Mouse (Mus musculus) lung, postnatal 0 days (tissue): ENCODE data around the gene Hist1h2bb. TPM values are rescaled to one million over a fixed set of nuclear protein-coding genes. Genes with fewer than 3 reads are reported as not detected.

ENCODE experiments used
- ATAC-seq: fragments of 200-750 bp; cut with Nextera tagmentation; 2 replicates; pipeline ENCODE4 v1.8.0; 2017; ENCODE audit warnings: moderate library complexity
- DNase-seq: peaks from one replicate; pipeline ENCODE4 v3.0.0-alpha.2; 2016; ENCODE audit warnings: low spot score
- H3K27ac ChIP-seq: fragments of 300-500 bp; sonication (generic); 2 replicates; pipeline ENCODE4 v1.5.1; 2014; ENCODE audit warnings: antibody characterized with exemption, mild to moderate bottlenecking, low read length, mixed read lengths
- H3K27me3 ChIP-seq: fragments of 300-500 bp; sonication (generic); replicated peaks from 2 replicates; pipeline ENCODE4 v1.6.1; 2014; ENCODE audit warnings: low read length, mixed read lengths; ENCODE audit not compliant: insufficient read depth
- H3K36me3 ChIP-seq: fragments of 300-500 bp; sonication (generic); 2 replicates; pipeline ENCODE4 v1.6.1; 2014; ENCODE audit warnings: low read length, mixed read lengths; ENCODE audit not compliant: insufficient read depth
- H3K4me1 ChIP-seq: fragments of 300-500 bp; sonication (generic); 2 replicates; pipeline ENCODE4 v1.6.1; 2014; ENCODE audit warnings: antibody characterized with exemption, low read depth, low read length, mixed read lengths; ENCODE audit not compliant: insufficient read depth
- H3K4me2 ChIP-seq: fragments of 300-500 bp; sonication (generic); replicated peaks from 2 replicates; pipeline ENCODE4 v1.6.1; 2014; ENCODE audit warnings: low read depth, mild to moderate bottlenecking, low read length, moderate library complexity, mixed read lengths
- H3K4me3 ChIP-seq: fragments of 300-500 bp; sonication (generic); 2 replicates; pipeline ENCODE4 v1.5.1; 2014; ENCODE audit warnings: low read depth, low read length
- H3K9ac ChIP-seq: fragments of 300-500 bp; sonication (generic); replicated peaks from 2 replicates; pipeline ENCODE4 v1.6.1; 2014; ENCODE audit warnings: low read depth, mild to moderate bottlenecking
- H3K9me3 ChIP-seq: fragments of 300-500 bp; sonication (generic); 2 replicates; pipeline ENCODE4 v1.6.1; 2016; ENCODE audit warnings: low read length, mixed read lengths
- CTCF ChIP-seq: IDR thresholded peaks from 2 replicates; pipeline ENCODE4 v1.5.1; 2016; ENCODE audit warnings: antibody characterized with exemption, mild to moderate bottlenecking
- EP300 ChIP-seq: IDR thresholded peaks from 2 replicates; pipeline ENCODE4 v1.6.1; 2016; ENCODE audit warnings: antibody characterized with exemption, mild to moderate bottlenecking, control low read depth
- WGBS: fragments of 180-500 bp; shearing (Covaris S2); extraction: QIAGEN DNeasy Blood & Tissue Kit; methylation state at CpG from one replicate; pipeline ENCODE4 v1.1.7; 2014; 5-methylcytosine and 5-hydroxymethylcytosine counted together
- polyA plus RNA-seq: library from polyadenylated mRNA; unstranded; fragments of >200 nt; fragmentation: Nextera tagmentation; extraction: Ambion mirVana; gene quantifications from 2 replicates; pipeline ENCODE4 v1.2.1, GENCODE M21; 2015

The Hist1h2bb gene
- polyA plus RNA-seq, 1 experiment from 2014 or later: 0.99 TPM

DNA sequence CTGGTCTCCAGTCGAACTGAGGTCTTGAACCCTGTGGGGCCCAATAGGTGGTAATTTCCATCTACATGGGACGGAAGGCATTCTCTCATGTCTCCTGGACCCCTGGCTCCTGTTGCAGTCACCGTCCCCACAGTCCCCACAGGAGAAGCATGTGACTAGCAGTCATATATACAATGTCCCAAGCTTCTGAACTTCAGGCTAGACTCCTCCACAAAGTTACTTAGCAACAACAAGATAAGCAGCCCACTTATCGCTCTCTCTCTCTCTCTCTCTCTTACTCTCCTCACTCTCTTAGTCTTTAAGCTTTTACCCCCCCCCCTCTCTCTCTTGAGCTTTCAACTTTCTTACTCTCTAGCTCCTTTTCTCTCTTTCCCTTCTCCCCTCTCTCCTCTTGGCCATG is 22.3 kb upstream of the Hist1h2bb start:
- no peak overlapping the region for H3K9ac ChIP-seq
- H3K4me2 ChIP-seq: no peak overlapping the region
- no peak overlapping the region for H3K4me3 ChIP-seq
- TF ChIP-seq CTCF: no peak
- no peak for TF ChIP-seq EP300
- no peaks in the 10 kb centered on the region for H3K9me3 ChIP-seq
- no peaks in the 10 kb centered on the region for H3K27me3 ChIP-seq
- H3K36me3 ChIP-seq: no peaks in the 10 kb centered on the region
- 54% methylated on average over 4 of the region's 4 CpGs for WGBS
- DNase-seq (no peak), ATAC-seq (peak; percentile 52)
- no peak overlapping the region for H3K27ac ChIP-seq
- H3K4me1 ChIP-seq: no peaks in the 10 kb centered on the region

DNA sequence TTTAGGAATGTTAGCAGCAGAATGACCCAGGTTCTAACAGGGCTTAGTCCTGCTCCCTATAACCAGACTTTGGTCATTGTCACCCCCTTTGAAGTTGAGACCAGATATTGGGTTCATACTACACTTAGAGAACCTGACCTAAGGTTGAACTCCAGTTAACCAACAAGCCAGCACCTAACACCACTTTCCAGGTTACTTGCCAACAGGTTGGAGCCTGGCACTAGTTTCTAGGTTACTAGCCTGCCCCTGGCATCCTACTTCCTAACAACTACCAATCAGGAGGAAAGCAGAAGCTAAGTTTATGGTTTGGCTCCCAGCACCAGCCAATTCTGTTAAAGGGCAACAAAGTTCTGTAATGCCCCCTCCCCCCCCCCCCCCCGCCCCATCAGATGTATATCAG is 21.3 kb upstream of the Hist1h2bb start:
- Histone ChIP-seq H3K4me2 (no peak overlapping the region), H3K9ac (no peak overlapping the region), H3K4me3 (no peak overlapping the region), H3K9me3 (no peaks in the 10 kb centered on the region), H3K4me1 (no peaks in the 10 kb centered on the region), H3K27me3 (no peaks in the 10 kb centered on the region), H3K27ac (no peak overlapping the region), H3K36me3 (no peaks in the 10 kb centered on the region)
- DNase-seq (no peak), ATAC-seq (no peak)
- TF ChIP-seq EP300 (no peak), CTCF (no peak)
- no CpG with 5 or more reads among the region's 1 CpGs for WGBS

DNA sequence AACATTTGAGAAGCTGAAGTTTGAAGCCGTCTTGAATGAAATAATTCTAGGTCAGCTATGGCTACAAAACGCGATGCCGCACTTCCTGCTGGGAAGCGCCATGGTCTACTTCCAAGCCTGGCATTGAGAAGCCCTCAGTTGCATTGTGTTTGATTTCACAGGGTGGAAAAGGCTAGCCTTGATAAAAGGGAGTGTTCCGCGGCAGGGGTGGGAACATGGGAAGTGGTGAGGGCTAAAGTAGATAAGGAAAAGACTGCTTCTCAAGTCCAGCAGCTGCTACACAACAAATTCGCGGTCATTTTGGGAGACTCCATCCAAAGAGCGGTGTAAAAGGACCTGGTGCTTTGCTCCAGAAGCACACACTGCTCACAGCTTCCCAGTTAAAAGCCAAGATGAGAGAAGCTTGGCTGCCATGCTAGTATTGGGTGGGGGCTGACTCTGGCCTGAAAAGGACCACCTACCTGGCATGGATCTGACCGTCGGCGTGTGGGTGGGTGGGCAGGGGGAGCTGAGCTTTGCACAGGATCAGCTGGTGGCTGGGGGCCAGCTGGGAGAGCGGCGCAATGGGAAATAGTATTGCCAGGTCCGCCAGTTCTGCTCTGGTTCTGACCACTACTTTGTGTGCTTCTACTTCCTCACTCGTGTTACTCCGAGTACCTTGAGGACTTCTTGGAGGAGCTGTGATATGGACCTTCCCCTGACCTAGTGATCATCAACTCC is 17.9 kb upstream of the Hist1h2bb start:
- WGBS: 83% methylated on average over 18 of the region's 18 CpGs
- no peak overlapping the region for H3K27ac ChIP-seq
- H3K9ac ChIP-seq: no peak overlapping the region
- H3K4me3 ChIP-seq: no peak overlapping the region
- H3K4me2 ChIP-seq: no peak overlapping the region
- no peaks in the 10 kb centered on the region for H3K9me3 ChIP-seq
- no peak for ATAC-seq
- H3K4me1 ChIP-seq: 0 out of 2 replicates have a peak, but pooled peaks cover 3% of the 10 kb centered on the region
- no peaks in the 10 kb centered on the region for H3K36me3 ChIP-seq
- no peak for DNase-seq
- no peaks in the 10 kb centered on the region for H3K27me3 ChIP-seq
- no peak for TF ChIP-seq EP300
- no peak for TF ChIP-seq CTCF

DNA sequence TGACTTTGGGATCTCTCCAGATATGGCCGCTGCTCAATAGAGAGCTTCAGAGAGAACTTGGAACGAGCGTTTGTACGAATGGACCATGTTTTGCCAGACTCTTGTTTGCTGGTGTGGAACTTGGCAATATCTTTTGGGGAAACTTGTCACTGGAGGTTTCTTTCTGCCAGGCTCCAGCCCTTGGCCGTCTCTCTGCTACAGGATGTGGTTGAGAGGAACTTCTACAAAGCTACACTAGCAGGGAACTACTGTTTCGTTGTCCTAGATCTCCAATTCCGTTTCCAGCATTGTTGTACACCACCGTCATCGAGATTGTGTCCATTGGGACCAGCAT is 17.4 kb upstream of the Hist1h2bb start:
- TF ChIP-seq EP300 (no peak), CTCF (no peak)
- no peak for ATAC-seq
- Histone ChIP-seq H3K9ac (no peak overlapping the region), H3K9me3 (no peaks in the 10 kb centered on the region), H3K4me1 (0 out of 2 replicates have a peak, but pooled peaks cover 3% of the 10 kb centered on the region), H3K36me3 (no peaks in the 10 kb centered on the region), H3K4me2 (no peak overlapping the region), H3K27me3 (no peaks in the 10 kb centered on the region), H3K4me3 (no peak overlapping the region), H3K27ac (no peak overlapping the region)
- 89% methylated on average over 9 of the region's 9 CpGs for WGBS
- DNase-seq: no peak

DNA sequence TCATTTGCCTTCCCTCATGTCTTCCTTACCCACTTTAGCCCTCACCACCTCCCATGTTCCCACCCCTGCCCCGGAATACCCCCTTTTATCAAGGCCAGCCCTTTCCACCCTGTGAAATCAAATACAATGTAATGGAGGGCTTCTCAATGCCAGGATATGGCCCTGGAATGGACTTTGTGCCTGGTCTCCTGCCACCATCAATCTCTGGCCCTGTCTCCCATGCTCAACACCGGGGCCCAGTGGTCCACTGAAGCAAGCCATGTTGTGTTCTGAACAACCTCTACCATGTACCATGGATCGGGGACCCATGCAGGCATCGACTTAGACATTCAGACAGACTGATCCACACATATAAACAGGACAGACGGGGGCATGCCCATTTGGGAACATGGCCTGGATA is 16.8 kb upstream of the Hist1h2bb start:
- Histone ChIP-seq H3K27me3 (no peaks in the 10 kb centered on the region), H3K4me2 (no peak overlapping the region), H3K36me3 (no peaks in the 10 kb centered on the region), H3K9me3 (no peaks in the 10 kb centered on the region), H3K4me3 (no peak overlapping the region), H3K9ac (no peak overlapping the region), H3K4me1 (0 out of 2 replicates have a peak, but pooled peaks cover 3% of the 10 kb centered on the region), H3K27ac (no peak overlapping the region)
- ATAC-seq: no peak
- DNase-seq: no peak
- WGBS: 87% methylated on average over 5 of the region's 5 CpGs
- TF ChIP-seq EP300 (no peak), CTCF (no peak)

DNA sequence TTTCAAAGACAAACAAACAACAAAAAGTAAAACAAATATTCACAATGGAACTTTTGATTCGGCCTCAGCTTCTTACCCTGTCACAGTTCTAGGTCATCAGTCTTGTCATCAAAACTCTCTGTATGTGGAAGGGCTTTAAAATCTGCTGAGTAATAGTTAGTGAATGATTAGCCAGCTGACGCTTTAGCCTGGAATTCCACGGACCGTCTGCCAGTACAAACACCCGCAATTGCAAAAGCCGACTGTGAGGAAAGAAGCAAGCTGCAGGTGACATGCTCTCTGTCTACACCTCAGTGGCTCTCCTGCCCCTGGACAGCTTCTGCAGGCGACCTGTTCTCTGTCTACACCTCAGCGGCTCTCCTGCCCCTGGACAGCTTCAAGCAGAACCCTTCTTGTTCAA is 16.1 kb upstream of the Hist1h2bb start:
- TF ChIP-seq CTCF: no peak
- TF ChIP-seq EP300: peak; percentile 48; the same call in 1 of the 2 replicates
- Histone ChIP-seq H3K4me3 (no peak overlapping the region), H3K9me3 (no peaks in the 10 kb centered on the region), H3K4me1 (0 out of 2 replicates have a peak, but pooled peaks cover 3% of the 10 kb centered on the region), H3K27me3 (no peaks in the 10 kb centered on the region), H3K9ac (no peak overlapping the region), H3K36me3 (no peaks in the 10 kb centered on the region), H3K27ac (no peak overlapping the region), H3K4me2 (no peak overlapping the region)
- ATAC-seq (peak; percentile 86), DNase-seq (peak; percentile 87)
- 19% methylated on average over 8 of the region's 8 CpGs for WGBS
